Mouse (Mus musculus) adipose tissue, adult 10 weeks (tissue): Measurements from ENCODE around the gene Nabp1. TPM values are rescaled to one million over a fixed set of nuclear protein-coding genes. Genes with fewer than 3 reads are reported as not detected.

Experiments
- polyA plus RNA-seq: library from polyadenylated mRNA; stranded (reverse); fragments of 350-450 nt; fragmentation: Illumina TruSeq; extraction: RNeasy Lipid Tissue Mini Kit (QIAGEN cat#74804); gene quantifications from one replicate; pipeline ENCODE4 v1.2.3, GENCODE M21; 2014; ENCODE audit warnings: low read depth, low replicate concordance

The Nabp1 gene
- polyA plus RNA-seq = 58.5 TPM

GRCm38 (mm10) chr1:51478262-51479026, at the start of gene Nabp1:
Nabp1 (minus strand) TSS chr1:51478425.

Other genes with a start within 250 kb of the Nabp1 start
- gene Cavin2, start 189.3 kb downstream of the Nabp1 start, polyA plus RNA-seq = 173 TPM